Mouse (Mus musculus) heart, postnatal 36 days (tissue): ENCODE results near the gene Abi3bp. TPM values are rescaled to one million over a fixed set of nuclear protein-coding genes. Genes with fewer than 3 reads are reported as not detected.

ENCODE experiments used
- DNase-seq, 2 experiments: peaks; one replicate each; pipeline ENCODE4 v3.0.0; 2021 to 2022
- intact Hi-C: fragments of 180-260 bp; cut with DNase I; formaldehyde crosslinking; loops from one replicate; pipeline ENCODE4 v1.15.1; 2025
- total RNA-seq, 2 experiments: library from RNA; stranded (reverse); gene quantifications; 2 replicates each; pipeline ENCODE4 v1.2.3; 2021

The Abi3bp gene
- total RNA-seq: 1 to 10 TPM; 7.5 to 7.7 TPM

DNA sequence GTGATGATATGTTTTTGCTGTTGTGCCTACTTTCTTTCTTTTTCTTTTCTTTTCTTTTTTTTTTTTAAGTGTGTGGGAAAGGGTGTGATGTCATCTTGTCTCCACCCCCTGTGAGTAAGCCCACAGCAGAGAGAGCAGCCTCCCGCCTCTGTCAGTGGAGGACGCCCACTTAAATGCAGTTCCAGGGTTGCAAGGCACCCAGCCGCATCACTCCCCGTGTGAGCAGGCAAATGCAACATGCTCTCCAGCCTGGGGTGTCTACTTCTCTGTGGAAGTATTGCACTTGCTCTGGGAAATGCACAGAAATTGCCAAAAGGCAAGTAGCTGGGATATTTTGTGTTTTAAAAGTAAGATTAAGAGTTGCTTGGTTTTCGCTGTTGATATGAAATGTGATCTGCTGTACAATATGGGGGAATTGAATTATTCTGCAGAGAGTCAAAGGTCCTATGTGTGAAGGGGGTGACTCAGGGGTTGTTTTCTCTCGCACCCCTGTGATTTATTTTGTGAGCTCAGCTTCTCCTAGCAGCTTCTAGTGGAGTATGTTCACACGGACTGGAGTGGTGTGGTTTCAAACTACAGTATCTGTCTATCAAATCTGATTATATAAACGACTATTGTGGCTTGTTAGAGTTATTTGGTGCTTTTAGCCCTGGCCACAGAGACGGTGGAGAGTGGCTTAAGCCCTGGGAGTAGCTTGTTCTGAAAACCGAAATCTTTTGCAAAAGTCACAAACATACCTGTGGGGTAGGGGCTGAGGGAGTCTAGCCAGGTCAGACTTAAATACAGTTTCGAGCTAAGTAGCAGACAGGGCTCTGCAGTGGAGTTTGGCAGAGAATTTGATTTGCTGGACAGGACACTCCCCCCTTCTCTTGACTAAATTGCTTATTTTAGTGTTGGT is at the start of gene Abi3bp:
Abi3bp (plus strand) TSS at position 202 of the 898 bp plus-strand sequence.
- intact Hi-C loops: no loop called here
- DNase-seq: peak; percentile 42 to 44

GRCm38 (mm10) chr16:56435293-56436185 is 42.1 kb upstream of the Abi3bp start:
- intact Hi-C loops: no loop called here
- no peak for DNase-seq

DNA sequence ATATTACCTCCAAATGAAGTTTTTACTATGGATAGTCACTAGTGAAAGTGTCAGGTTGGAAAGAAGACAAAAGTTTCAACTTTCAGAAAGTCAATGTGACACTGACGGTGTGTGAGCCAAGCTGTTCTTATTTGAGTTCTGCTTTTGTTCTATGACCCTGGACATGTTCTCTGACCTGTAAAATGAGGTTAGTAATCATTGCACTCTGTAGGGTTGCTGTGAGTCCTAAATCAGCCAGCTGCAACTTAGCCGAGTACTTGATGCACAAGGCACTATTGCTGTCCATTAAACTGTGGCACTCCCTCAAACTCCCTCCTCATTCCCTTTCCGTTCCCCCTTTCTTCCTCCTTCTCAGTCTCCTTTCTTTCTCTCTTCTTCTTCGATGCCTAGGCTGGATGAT is 37.4 kb upstream of the Abi3bp start:
- intact Hi-C loops: no loop called here
- no peak for DNase-seq

DNA sequence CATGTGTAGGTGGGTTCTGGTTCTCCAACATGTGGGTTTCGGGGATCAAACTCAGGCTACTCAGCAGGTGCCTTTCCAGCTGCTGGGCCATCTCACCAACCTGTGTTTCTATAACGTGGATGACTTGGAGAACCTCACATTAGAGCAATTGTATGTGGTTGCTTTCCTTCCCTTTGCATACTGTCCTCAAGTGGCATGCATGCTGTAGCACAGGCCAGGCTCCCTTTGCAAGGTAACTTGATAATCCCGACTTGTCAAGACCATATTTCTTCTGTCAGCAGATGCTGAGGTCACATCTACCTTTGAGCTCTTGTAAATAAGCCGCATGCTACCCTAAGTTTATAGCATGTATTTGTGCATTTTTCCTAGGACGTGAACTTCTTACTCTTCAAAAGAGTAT is 36.6 kb upstream of the Abi3bp start:
- intact Hi-C loops: no loop called here
- no peak for DNase-seq

DNA sequence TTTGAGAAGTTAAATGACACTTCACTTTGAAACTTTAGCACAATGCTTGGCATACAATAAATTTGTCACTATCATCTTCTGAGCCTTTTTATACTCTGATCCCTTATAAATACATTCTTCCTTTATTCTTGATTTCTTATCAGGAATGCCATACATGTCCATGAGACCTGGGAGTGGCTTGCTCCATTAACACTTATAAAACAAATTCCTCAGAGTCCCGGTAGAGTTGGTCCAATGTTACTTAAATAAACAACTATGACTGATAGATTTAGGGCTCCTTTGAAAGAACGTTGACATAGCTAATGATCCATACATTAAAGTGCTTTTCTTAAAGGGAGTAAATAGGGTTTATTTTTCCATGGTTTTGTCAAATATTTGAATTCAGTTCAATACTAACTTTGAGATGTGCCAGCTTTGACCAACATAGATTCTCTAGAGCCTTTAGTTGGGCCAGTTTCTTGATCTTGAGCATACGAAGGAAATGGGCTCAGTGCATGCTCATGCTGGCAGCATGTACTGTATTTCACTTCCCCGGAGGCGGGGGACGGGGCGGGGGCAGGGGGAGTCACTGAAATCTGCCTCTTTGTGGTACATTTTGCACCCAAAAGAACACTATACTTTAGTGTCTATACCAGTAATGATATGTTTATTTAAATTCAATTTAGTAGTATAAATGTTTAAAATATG is 35.9 kb upstream of the Abi3bp start:
- intact Hi-C loops: no loop called here
- DNase-seq: no peak

- no peak for DNase-seq
- intact Hi-C loops: loop anchor here (5.0 kb wide), 1 partner anchor 59 kb away; no protein-coding TSS in a partner anchor
Observed at GRCm38 (mm10) chr16:56451482-56451881, 26.2 kb upstream of the Abi3bp start.

- DNase-seq: no peak
- intact Hi-C loops: loop anchor here (5.0 kb wide), 1 partner anchor 60 kb away; no protein-coding TSS in a partner anchor
Observed at GRCm38 (mm10) chr16:56451923-56452322, 25.8 kb upstream of the Abi3bp start.

DNA sequence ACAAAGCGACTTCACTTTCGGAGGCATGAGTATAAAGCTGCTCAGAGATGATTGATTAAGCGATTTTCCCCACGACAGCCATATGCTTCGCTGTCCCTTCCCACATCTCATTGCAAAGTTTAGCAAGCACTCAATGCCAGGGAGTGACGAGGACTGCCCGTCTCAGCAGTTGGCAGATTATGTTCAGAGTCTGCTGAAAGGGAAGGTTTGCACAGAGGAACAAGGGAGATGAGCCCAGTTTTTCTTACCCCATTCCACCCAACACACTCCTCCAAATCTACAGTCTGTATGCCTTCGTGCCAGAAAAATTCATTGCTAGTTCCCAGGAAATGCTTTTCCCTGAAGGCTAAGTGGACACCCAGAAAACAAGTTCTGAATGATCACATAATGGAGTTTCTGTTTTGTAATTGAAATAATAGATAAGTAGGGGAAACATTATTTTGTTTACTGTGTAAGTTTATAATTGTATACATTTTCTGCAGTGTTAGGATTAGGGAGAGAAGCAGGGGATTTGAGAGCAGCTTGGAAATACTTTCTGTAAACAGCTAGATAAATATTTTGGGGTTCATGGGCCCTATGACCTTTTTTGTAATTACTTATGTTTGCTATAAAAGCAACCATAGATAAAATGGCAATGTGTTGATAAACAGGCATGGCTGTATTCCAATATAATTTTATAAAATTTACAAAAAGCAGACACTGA is 19.5 kb upstream of the Abi3bp start:
- DNase-seq: no peak
- intact Hi-C loops: no loop called here

DNA sequence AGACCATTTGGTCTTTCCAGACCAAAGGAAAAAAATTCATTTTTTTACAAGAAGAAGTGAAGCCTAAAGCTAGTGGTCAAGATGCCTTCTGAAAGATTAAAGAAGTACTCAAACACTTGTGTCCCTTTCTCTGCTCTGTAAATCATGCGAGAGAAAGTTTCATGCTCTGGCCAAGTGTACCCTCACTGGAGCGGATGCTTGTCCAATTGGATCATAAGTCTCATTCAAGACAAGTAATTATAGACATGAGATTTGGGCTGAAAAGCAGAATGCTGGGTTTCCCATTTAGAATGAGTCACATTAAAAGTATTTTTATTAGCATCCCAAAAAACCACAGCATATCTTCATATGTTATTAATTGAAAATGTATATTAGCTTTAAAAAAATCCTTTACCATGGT is 4.5 kb upstream of the Abi3bp start:
- DNase-seq: no peak

DNA sequence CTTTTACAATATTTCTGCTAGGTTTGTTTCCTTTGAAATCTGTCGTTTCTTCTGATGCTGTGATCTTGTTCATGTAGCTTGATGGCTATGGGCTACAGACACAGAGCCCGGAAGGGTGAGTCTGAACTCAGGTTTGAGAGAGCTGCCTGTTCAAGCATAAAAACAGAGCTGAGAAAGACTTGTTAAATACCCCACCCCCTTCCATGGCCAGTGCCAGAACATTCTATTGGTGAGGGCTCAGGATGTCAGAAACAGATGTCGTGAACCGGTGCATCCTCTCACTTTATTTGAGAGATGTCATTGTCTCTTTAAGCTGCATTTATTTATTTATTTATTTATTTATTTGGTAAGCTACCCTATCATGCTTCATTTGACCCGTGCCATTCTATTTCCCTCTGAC is 2.0 kb upstream of the Abi3bp start:
- DNase-seq: no peak

More for the DNA sequence above, 4.5 kb upstream of the Abi3bp start:
- intact Hi-C loops: no loop called here

DNA sequence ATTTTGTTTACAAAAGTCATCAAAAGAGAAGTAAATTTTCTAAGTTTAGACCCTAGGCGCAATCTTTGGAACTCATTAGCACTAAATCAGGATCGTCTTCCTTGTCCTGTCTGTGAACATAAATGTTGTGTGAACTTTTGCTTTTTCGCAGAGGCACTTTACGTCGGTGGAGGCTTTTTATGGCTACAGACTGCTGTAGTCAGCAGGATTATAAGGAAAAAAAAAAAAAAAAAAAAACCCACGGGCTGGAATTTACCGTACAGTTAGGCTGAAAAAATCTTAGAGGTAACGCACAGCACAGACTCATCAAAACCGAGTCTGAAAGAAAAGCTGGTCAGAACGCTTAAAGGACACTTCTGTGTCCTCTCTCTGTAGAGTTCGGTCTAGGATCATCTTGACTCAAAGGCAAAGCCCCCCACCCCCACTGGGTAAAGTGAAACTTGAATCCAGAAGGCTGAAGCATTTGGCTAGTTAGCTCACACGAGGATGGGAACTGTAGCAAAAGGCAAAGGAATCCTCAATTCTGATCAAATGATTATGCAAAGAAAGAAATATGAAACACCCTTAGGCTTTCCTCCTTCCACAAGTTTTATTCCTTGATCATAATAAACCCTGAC is 1.0 kb downstream of the Abi3bp start:
- no peak for DNase-seq
- intact Hi-C loops: no loop called here

More for the DNA sequence above, 2.0 kb upstream of the Abi3bp start:
- intact Hi-C loops: no loop called here

DNA sequence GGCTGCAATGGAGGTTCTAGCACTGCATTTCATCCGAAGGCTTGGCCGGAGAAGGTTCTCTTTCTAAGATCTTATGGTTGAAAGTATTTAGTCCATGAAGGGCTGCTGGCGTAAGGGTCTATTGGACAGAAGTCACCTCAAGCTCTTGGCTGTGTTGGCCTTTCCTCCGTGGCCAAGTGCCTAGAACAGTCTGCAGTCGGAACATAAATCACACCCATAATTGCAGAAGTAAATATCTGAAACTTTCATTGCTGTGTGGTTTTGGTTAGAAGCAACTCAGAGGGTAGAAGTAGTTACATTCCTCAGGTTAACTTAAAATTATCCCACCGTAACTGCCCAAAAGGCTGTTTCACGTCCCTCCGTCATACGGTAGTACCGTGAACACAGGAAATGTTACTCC is 5.8 kb downstream of the Abi3bp start:
- intact Hi-C loops: no loop called here

GRCm38 (mm10) chr16:56486461-56486860 is 8.8 kb downstream of the Abi3bp start:
- intact Hi-C loops: no loop called here

More for the DNA sequence above, 5.8 kb downstream of the Abi3bp start:
- DNase-seq: no peak

GRCm38 (mm10) chr16:56490861-56491260 is 13.2 kb downstream of the Abi3bp start:
- intact Hi-C loops: no loop called here
- DNase-seq: no peak

More at GRCm38 (mm10) chr16:56486461-56486860, 8.8 kb downstream of the Abi3bp start:
- DNase-seq: peak; percentile 37 to 41

DNA sequence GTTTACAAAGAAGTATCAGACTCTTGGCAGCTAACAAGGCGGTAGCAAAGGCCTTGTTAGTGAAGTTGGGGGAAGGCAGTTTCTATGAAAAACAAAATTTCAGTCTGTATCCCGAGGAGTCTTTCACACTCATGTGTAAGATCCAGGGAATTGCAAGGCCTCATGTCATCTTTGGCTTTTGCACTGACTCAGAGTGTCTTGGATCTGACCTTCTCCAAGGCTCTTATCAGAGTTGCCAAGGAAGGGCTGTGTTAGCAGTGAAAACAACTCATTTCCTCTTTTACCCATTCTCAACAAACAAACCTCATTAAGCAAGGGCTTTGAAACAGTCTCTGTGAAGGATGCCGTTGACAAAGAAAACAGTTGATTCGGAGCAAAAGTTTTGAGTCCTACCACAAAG is 17.6 kb downstream of the Abi3bp start:
- intact Hi-C loops: no loop called here
- no peak for DNase-seq

GRCm38 (mm10) chr16:56496743-56497142 is 19.1 kb downstream of the Abi3bp start:
- no peak for DNase-seq
- intact Hi-C loops: no loop called here

DNA sequence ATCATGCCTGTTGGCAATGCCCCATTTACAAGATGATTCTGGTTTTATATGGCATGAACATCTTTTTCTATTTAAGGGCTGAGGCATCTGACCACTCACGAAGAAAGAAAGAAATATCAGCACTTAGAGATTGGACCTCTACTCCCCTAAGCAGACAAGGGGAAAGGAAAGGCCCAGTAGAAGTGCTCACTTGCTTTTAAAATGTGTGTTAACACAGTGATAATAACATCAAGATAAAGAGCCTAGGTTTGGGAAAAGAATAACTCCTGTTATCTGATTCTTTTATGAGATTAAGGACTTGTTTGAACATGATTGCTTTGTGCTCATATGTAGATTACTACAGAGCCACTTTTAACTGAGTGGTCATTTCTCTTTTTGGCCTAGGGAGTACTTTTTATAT is 21.0 kb downstream of the Abi3bp start:
- DNase-seq: no peak
- intact Hi-C loops: no loop called here

- DNase-seq: no peak
Observed at GRCm38 (mm10) chr16:56500441-56500840, 22.8 kb downstream of the Abi3bp start.

DNA sequence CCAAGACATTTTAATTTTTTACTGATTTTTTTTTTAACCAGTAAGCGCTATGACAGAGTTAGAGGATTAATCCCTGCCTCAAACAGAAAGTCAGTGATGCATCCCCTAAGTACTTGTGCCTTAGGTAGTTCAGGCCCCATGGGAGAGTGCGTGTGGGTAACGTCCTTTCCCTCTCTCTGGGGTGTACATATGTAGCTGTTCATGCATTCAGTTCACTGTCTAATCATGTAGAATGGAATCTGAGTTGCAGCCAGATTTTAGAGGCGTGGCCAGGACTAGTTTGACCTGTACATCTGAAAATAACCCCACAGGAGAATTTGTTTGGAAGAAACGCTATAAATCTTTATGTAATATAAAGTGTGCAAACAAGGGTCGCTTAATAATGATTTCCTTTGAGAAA is 23.4 kb downstream of the Abi3bp start:
- no peak for DNase-seq
- intact Hi-C loops: loop anchor here (5.0 kb wide), 1 partner anchor 176 kb away; no protein-coding TSS in a partner anchor

More at GRCm38 (mm10) chr16:56500441-56500840, 22.8 kb downstream of the Abi3bp start:
- intact Hi-C loops: loop anchor here (5.0 kb wide), 1 partner anchor 177 kb away; no protein-coding TSS in a partner anchor
